Mouse (Mus musculus): ENCODE measurements around the gene Stk40.

- TF ChIP-seq CTCF (IDR thresholded peaks at IDR 0.05; ENCODE audit: low read depth, low read length) (no peak), POLR2A (IDR thresholded peaks at IDR 0.05; ENCODE audit: extremely low read depth, insufficient read depth, low read length) (no peak)
Observed at GRCm38 (mm10) chr4:126137773-126138172, 34.0 kb downstream of the Stk40 start.

Data from liver, adult 2 months (tissue).